Mouse (Mus musculus): ENCODE measurements around the gene a. TPM values are rescaled to one million over a fixed set of nuclear protein-coding genes. Genes with fewer than 3 reads are reported as not detected.

The a gene
- polyA plus RNA-seq, 1 experiment from 2014 or later: 0.33 TPM

GRCm38 (mm10) chr2:154817788-154818187 is 26.6 kb downstream of the a start:
- H3K4me3 ChIP-seq (replicated peaks): no peak overlapping the region
- no peak overlapping the region for H3K9ac ChIP-seq (replicated peaks)
- no peaks in the 10 kb centered on the region for H3K36me3 ChIP-seq
- H3K9me3 ChIP-seq (replicated peaks): no peaks in the 10 kb centered on the region
- 0 out of 2 replicates have a peak overlapping the region, but pooled peaks have one; percentile 18 for H3K27ac ChIP-seq (replicated peaks)
- H3K4me1 ChIP-seq: peaks cover 18% of the 10 kb centered on the region
- H3K4me2 ChIP-seq: no peak overlapping the region
- 36% methylated on average over 1 of the region's 1 CpGs for WGBS
- ATAC-seq (ENCODE audit: low FRiP score): no peak
- H3K27me3 ChIP-seq (replicated peaks): no peaks in the 10 kb centered on the region

- no peaks in the 10 kb centered on the region for H3K36me3 ChIP-seq
- no peak for ATAC-seq (ENCODE audit: low FRiP score)
- no peaks in the 10 kb centered on the region for H3K27me3 ChIP-seq (replicated peaks)
- no peak overlapping the region for H3K4me3 ChIP-seq (replicated peaks)
- no peaks in the 10 kb centered on the region for H3K9me3 ChIP-seq (replicated peaks)
- peaks cover 18% of the 10 kb centered on the region for H3K4me1 ChIP-seq
- no peak overlapping the region for H3K27ac ChIP-seq (replicated peaks)
- no peak overlapping the region for H3K4me2 ChIP-seq
- H3K9ac ChIP-seq (replicated peaks): no peak overlapping the region
- WGBS: 58% methylated on average over 1 of the region's 1 CpGs
Observed at GRCm38 (mm10) chr2:154818599-154818998, 27.4 kb downstream of the a start.

GRCm38 (mm10) chr2:154820346-154820745 is 29.1 kb downstream of the a start:
- H3K4me1 ChIP-seq: peaks cover 18% of the 10 kb centered on the region
- no peaks in the 10 kb centered on the region for H3K9me3 ChIP-seq (replicated peaks)
- WGBS: 90% methylated on average over 1 of the region's 1 CpGs

GRCm38 (mm10) chr2:154826054-154826538 is 34.9 kb downstream of the a start:
- WGBS: 92% methylated on average over 1 of the region's 1 CpGs
- Histone ChIP-seq H3K27ac (replicated peaks) (no peak overlapping the region), H3K4me3 (replicated peaks) (no peak overlapping the region), H3K36me3 (no peaks in the 10 kb centered on the region), H3K9ac (replicated peaks) (no peak overlapping the region), H3K4me2 (no peak overlapping the region), H3K9me3 (replicated peaks) (no peaks in the 10 kb centered on the region), H3K27me3 (replicated peaks) (no peaks in the 10 kb centered on the region), H3K4me1 (no peaks in the 10 kb centered on the region)
- ATAC-seq (ENCODE audit: low FRiP score): no peak

More at GRCm38 (mm10) chr2:154820346-154820745, 29.1 kb downstream of the a start:
- Histone ChIP-seq H3K9ac (replicated peaks) (no peak overlapping the region), H3K36me3 (no peaks in the 10 kb centered on the region), H3K4me3 (replicated peaks) (no peak overlapping the region), H3K27ac (replicated peaks) (no peak overlapping the region), H3K4me2 (no peak overlapping the region), H3K27me3 (replicated peaks) (no peaks in the 10 kb centered on the region)
- ATAC-seq (ENCODE audit: low FRiP score): no peak

- Histone ChIP-seq H3K4me1 (peaks cover 3% of the 10 kb centered on the region), H3K4me2 (no peak overlapping the region), H3K27me3 (replicated peaks) (no peaks in the 10 kb centered on the region), H3K9me3 (replicated peaks) (no peaks in the 10 kb centered on the region), H3K4me3 (replicated peaks) (no peak overlapping the region), H3K36me3 (no peaks in the 10 kb centered on the region), H3K9ac (replicated peaks) (no peak overlapping the region), H3K27ac (replicated peaks) (no peak overlapping the region)
- ATAC-seq (ENCODE audit: low FRiP score): no peak
- WGBS: 77% methylated on average over 4 of the region's 4 CpGs
Observed at GRCm38 (mm10) chr2:154827521-154827920, 36.3 kb downstream of the a start.

- no peak for ATAC-seq (ENCODE audit: low FRiP score)
- H3K4me2 ChIP-seq: no peak overlapping the region
- H3K9ac ChIP-seq (replicated peaks): no peak overlapping the region
- H3K27me3 ChIP-seq (replicated peaks): no peaks in the 10 kb centered on the region
- 38% methylated on average over 4 of the region's 4 CpGs for WGBS
- no peaks in the 10 kb centered on the region for H3K9me3 ChIP-seq (replicated peaks)
- peaks cover 5% of the 10 kb centered on the region for H3K4me1 ChIP-seq
- no peak overlapping the region for H3K27ac ChIP-seq (replicated peaks)
- H3K4me3 ChIP-seq (replicated peaks): no peak overlapping the region
- no peaks in the 10 kb centered on the region for H3K36me3 ChIP-seq
Observed at GRCm38 (mm10) chr2:154832471-154832870, 41.3 kb downstream of the a start.

GRCm38 (mm10) chr2:154834149-154834865 is 43.1 kb downstream of the a start:
- Histone ChIP-seq H3K9me3 (replicated peaks) (no peaks in the 10 kb centered on the region), H3K9ac (replicated peaks) (no peak overlapping the region), H3K4me3 (replicated peaks) (no peak overlapping the region), H3K36me3 (no peaks in the 10 kb centered on the region), H3K4me2 (no peak overlapping the region), H3K27ac (replicated peaks) (no peak overlapping the region), H3K27me3 (replicated peaks) (no peaks in the 10 kb centered on the region), H3K4me1 (peaks cover 5% of the 10 kb centered on the region)
- ATAC-seq (ENCODE audit: low FRiP score): no peak
- 93% methylated on average over 6 of the region's 6 CpGs for whole genome bisulfite sequencing

- Histone ChIP-seq H3K9ac (replicated peaks) (no peak overlapping the region), H3K4me2 (no peak overlapping the region), H3K36me3 (no peaks in the 10 kb centered on the region), H3K9me3 (replicated peaks) (no peaks in the 10 kb centered on the region), H3K4me3 (replicated peaks) (no peak overlapping the region), H3K4me1 (peaks cover 5% of the 10 kb centered on the region), H3K27me3 (replicated peaks) (no peaks in the 10 kb centered on the region), H3K27ac (replicated peaks) (no peak overlapping the region)
- 83% methylated on average over 2 of the region's 2 CpGs for WGBS
- no peak for ATAC-seq (ENCODE audit: low FRiP score)
Observed at GRCm38 (mm10) chr2:154836537-154836936, 45.3 kb downstream of the a start.

GRCm38 (mm10) chr2:154848086-154848485 is 56.9 kb downstream of the a start:
- Histone ChIP-seq H3K27me3 (replicated peaks) (no peaks in the 10 kb centered on the region), H3K36me3 (no peaks in the 10 kb centered on the region), H3K9ac (replicated peaks) (no peak overlapping the region), H3K4me2 (no peak overlapping the region), H3K4me1 (no peaks in the 10 kb centered on the region), H3K9me3 (replicated peaks) (no peaks in the 10 kb centered on the region), H3K27ac (replicated peaks) (no peak overlapping the region), H3K4me3 (replicated peaks) (no peak overlapping the region)
- no peak for ATAC-seq (ENCODE audit: low FRiP score)

- H3K9me3 ChIP-seq (replicated peaks): no peaks in the 10 kb centered on the region
- 95% methylated on average over 1 of the region's 1 CpGs for WGBS
- H3K4me2 ChIP-seq: no peak overlapping the region
- H3K4me1 ChIP-seq: peaks cover 5% of the 10 kb centered on the region; the same call in 1 of the 2 replicates
- H3K36me3 ChIP-seq: peaks cover 8% of the 10 kb centered on the region; the same call in 1 of the 2 replicates
- H3K9ac ChIP-seq (replicated peaks): no peak overlapping the region
- no peak overlapping the region for H3K4me3 ChIP-seq (replicated peaks)
- no peak overlapping the region for H3K27ac ChIP-seq (replicated peaks)
- ATAC-seq (ENCODE audit: low FRiP score): no peak
- H3K27me3 ChIP-seq (replicated peaks): no peaks in the 10 kb centered on the region
Observed at GRCm38 (mm10) chr2:154855383-154855782, 64.2 kb downstream of the a start.

GRCm38 (mm10) chr2:154863672-154864071 is 72.5 kb downstream of the a start:
- Histone ChIP-seq H3K4me1 (no peaks in the 10 kb centered on the region), H3K27me3 (replicated peaks) (no peaks in the 10 kb centered on the region), H3K9ac (replicated peaks) (no peak overlapping the region), H3K9me3 (replicated peaks) (no peaks in the 10 kb centered on the region), H3K36me3 (peaks cover 50% of the 10 kb centered on the region), H3K27ac (replicated peaks) (no peak overlapping the region), H3K4me3 (replicated peaks) (no peak overlapping the region), H3K4me2 (no peak overlapping the region)
- ATAC-seq (ENCODE audit: low FRiP score): no peak
- 95% methylated on average over 13 of the region's 13 CpGs for WGBS

GRCm38 (mm10) chr2:154865696-154866095 is 74.5 kb downstream of the a start:
- no peaks in the 10 kb centered on the region for H3K27me3 ChIP-seq (replicated peaks)
- WGBS: 81% methylated on average over 3 of the region's 3 CpGs
- peaks cover 65% of the 10 kb centered on the region for H3K36me3 ChIP-seq
- no peak for ATAC-seq (ENCODE audit: low FRiP score)
- no peak overlapping the region for H3K27ac ChIP-seq (replicated peaks)
- H3K4me3 ChIP-seq (replicated peaks): no peak overlapping the region
- no peaks in the 10 kb centered on the region for H3K9me3 ChIP-seq (replicated peaks)
- H3K9ac ChIP-seq (replicated peaks): no peak overlapping the region
- no peaks in the 10 kb centered on the region for H3K4me1 ChIP-seq
- no peak overlapping the region for H3K4me2 ChIP-seq
